Mouse (Mus musculus): ENCODE results near the gene Setd1a. TPM values are rescaled to one million over a fixed set of nuclear protein-coding genes. Genes with fewer than 3 reads are reported as not detected.

The Setd1a gene
- total and polyA plus RNA-seq, 3 experiments, result 9.2 to 55.9 TPM; not detected in 1

DNA sequence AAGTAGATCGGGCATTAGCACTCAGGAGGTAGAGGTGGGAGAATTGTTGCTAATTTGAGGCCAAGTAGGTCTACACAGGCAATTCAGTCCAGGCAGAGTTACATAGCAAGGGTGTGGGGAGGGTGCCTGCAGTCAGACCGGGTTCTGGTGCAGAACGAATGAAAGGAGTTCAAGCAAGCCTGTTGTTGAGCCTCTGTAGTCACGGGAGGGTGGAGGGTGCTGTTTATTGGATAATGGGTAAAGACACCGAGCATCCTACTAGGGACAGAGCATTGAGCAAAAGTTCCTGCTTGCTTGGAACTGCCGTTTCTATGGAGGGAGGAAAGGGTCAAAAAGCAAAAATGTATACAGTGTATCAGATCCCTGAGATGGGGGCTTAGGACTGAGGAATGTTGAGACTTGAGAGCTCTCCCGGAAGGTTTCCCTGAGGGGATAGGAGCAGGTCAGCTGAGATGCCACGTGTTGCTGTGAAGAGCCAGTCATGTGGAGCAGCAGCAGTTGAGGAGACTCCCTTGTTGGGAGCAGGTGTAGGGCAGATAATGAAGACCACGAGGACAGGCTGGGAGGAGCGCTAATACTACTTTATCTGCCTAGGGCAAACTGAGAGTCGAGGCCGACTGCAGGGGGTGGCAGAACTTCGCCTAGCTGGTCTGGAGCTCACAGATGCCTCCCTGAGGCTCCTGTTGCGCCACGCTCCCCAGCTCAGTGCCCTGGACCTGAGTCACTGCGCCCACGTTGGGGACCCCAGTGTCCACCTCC is 9.4 kb upstream of the Setd1a start:
- DNase-seq (ENCODE audit: low read depth, low spot score), result peak; percentile 94
- peaks cover 0 to 30% of the 10 kb centered on the region in 2 experiments; a peak in 2 of 4 replicates for H3K36me3 ChIP-seq (ENCODE audit: control insufficient read depth in 1 of 2, insufficient read depth in 2 of 2, low read length in 2 of 2)
- H3K4me1 ChIP-seq (ENCODE audit: control insufficient read depth in 1 of 2, insufficient read depth in 2 of 2, low read length in 2 of 2), result peaks cover 8 to 36% of the 10 kb centered on the region in 2 experiments
- no peaks in the 10 kb centered on the region for H3K27me3 ChIP-seq (ENCODE audit: control insufficient read depth in 1 of 2, insufficient read depth in 2 of 2, low read length in 2 of 2)
- peak overlapping the region; percentile 78 for H3K9ac ChIP-seq (ENCODE audit: control insufficient read depth, low read depth, low read length, poor library complexity, severe bottlenecking)
- peaks cover 24% of the 10 kb centered on the region for H3K79me2 ChIP-seq (ENCODE audit: control insufficient read depth, insufficient read depth, low read length, poor library complexity)
- peak overlapping the region; percentile 91 for H3K27ac ChIP-seq (ENCODE audit: control insufficient read depth, low read depth, low read length)
- no peaks in the 10 kb centered on the region for H3K9me3 ChIP-seq (replicated peaks; ENCODE audit: insufficient read depth, low read length)
- peak overlapping the region; percentile 9 to 64 for H3K4me3 ChIP-seq (ENCODE audit: control insufficient read depth in 1 of 2, insufficient read depth in 1 of 2, low read depth in 2 of 2, low read length in 2 of 2)
- TF ChIP-seq MEF2A (IDR thresholded peaks at IDR 0.05; ENCODE audit: extremely low read depth, insufficient replicate concordance, low read depth, low read length, poor library complexity, severe bottlenecking) (no peak), CHD1 (IDR thresholded peaks at IDR 0.05; ENCODE audit: low read depth, low read length) (no peak), KAT2A (conservative IDR thresholded peaks at IDR 0.05; ENCODE audit: low read depth, low read length) (no peak), NELFE (IDR thresholded peaks at IDR 0.05; ENCODE audit: low read depth, low read length) (peak; percentile 73), GATA1 (IDR thresholded peaks at IDR 0.05; ENCODE audit: low read depth, low read length) (peak; percentile 84), RCOR1 (IDR thresholded peaks at IDR 0.05; ENCODE audit: low read depth, low read length) (no peak), EP300 (IDR thresholded peaks at IDR 0.05; ENCODE audit: low read depth in 1 of 2, low read length in 2 of 2) (peak in 1 of 2 experiments; percentile 85; a peak in 3 of 4 replicates), NRF1 (IDR thresholded peaks at IDR 0.05; ENCODE audit: insufficient read depth, low read depth, low read length, poor library complexity, severe bottlenecking) (no peak), MAFK (IDR thresholded peaks at IDR 0.05; ENCODE audit: borderline replicate concordance, low read depth, low read length) (no peak), TBP (IDR thresholded peaks at IDR 0.05; ENCODE audit: low read depth, low read length) (peak; percentile 92), UBTF (IDR thresholded peaks at IDR 0.05; ENCODE audit: borderline replicate concordance, insufficient read depth, low read depth, low read length) (no peak), CTCF (IDR thresholded peaks at IDR 0.05 in 2 of 3, conservative IDR thresholded peaks at IDR 0.05 in 1 of 3; ENCODE audit: control insufficient read depth in 1 of 3, insufficient read depth in 1 of 3, low read depth in 2 of 3, low read length in 3 of 3, poor library complexity in 1 of 3, severe bottlenecking in 1 of 3) (peak in 2 of 3 experiments; percentile 9; a peak in 1 of 6 replicates), ZKSCAN1 (IDR thresholded peaks at IDR 0.05; ENCODE audit: low read depth, low read length) (no peak), ETS1 (IDR thresholded peaks at IDR 0.05; ENCODE audit: low read depth, low read length) (peak; percentile 98), ZNF384 (IDR thresholded peaks at IDR 0.05; ENCODE audit: low read depth, low read length) (no peak), SMC3 (IDR thresholded peaks at IDR 0.05; ENCODE audit: low read depth, low read length) (no peak), TAL1 (IDR thresholded peaks at IDR 0.05; ENCODE audit: low read length) (peak; percentile 81), MXI1 (IDR thresholded peaks at IDR 0.05; ENCODE audit: low read depth, low read length) (peak; percentile 98), CHD2 (IDR thresholded peaks at IDR 0.05; ENCODE audit: low read length) (no peak), MAZ (IDR thresholded peaks at IDR 0.05; ENCODE audit: low read depth, low read length) (no peak), RAD21 (IDR thresholded peaks at IDR 0.05; ENCODE audit: low read depth, low read length) (no peak), ZC3H11A (IDR thresholded peaks at IDR 0.05; ENCODE audit: low read depth, low read length) (no peak), ELF1 (IDR thresholded peaks at IDR 0.05; ENCODE audit: low read depth, low read length) (peak; percentile 47; the same call in 1 of the 2 replicates), MAX (IDR thresholded peaks at IDR 0.05; ENCODE audit: low read length) (peak; percentile 100), USF2 (IDR thresholded peaks at IDR 0.05; ENCODE audit: borderline replicate concordance in 1 of 2, insufficient read depth in 1 of 2, low read depth in 1 of 2, low read length in 2 of 2) (peak in 1 of 2 experiments; percentile 96; a peak in 2 of 4 replicates), HCFC1 (IDR thresholded peaks at IDR 0.05; ENCODE audit: low read depth, low read length) (peak; percentile 75), JUND (IDR thresholded peaks at IDR 0.05; ENCODE audit: low read depth, low read length) (no peak), POLR2A (IDR thresholded peaks at IDR 0.05; ENCODE audit: control insufficient read depth in 1 of 2, insufficient read depth in 1 of 2, low read depth in 1 of 2, low read length in 2 of 2, poor library complexity in 1 of 2) (peak; percentile 54 to 98), MYB (IDR thresholded peaks at IDR 0.05; ENCODE audit: low read depth, low read length) (no peak; the same call in 1 of the 2 replicates), TCF12 (IDR thresholded peaks at IDR 0.05; ENCODE audit: low read depth, low read length) (peak; percentile 83), MYC (IDR thresholded peaks at IDR 0.05; ENCODE audit: low read depth, low read length) (peak; percentile 100), BHLHE40 (IDR thresholded peaks at IDR 0.05; ENCODE audit: borderline replicate concordance, low read depth, low read length) (no peak), POLR2AphosphoS2 (IDR thresholded peaks at IDR 0.05; ENCODE audit: low read length) (0 out of 2 replicates have a peak, but pooled peaks have one; percentile 44), E2F4 (IDR thresholded peaks at IDR 0.05; ENCODE audit: borderline replicate concordance, low read depth, low read length) (0 out of 2 replicates have a peak, but pooled peaks have one; percentile 44), ZMIZ1 (IDR thresholded peaks at IDR 0.05; ENCODE audit: low read depth, low read length) (peak; percentile 78; the same call in 1 of the 2 replicates)
